Mouse (Mus musculus) heart, postnatal 0 days (tissue): ENCODE results near the gene Zbtb16.

Experiments used
- CTCF ChIP-seq: IDR thresholded peaks from 2 replicates; pipeline ENCODE4 v1.5.1; 2016; ENCODE audit warnings: antibody characterized with exemption, control low read depth, low read depth
- EP300 ChIP-seq: IDR thresholded peaks from 2 replicates; pipeline ENCODE4 v1.6.1; 2016; ENCODE audit warnings: antibody characterized with exemption, low read depth

DNA sequence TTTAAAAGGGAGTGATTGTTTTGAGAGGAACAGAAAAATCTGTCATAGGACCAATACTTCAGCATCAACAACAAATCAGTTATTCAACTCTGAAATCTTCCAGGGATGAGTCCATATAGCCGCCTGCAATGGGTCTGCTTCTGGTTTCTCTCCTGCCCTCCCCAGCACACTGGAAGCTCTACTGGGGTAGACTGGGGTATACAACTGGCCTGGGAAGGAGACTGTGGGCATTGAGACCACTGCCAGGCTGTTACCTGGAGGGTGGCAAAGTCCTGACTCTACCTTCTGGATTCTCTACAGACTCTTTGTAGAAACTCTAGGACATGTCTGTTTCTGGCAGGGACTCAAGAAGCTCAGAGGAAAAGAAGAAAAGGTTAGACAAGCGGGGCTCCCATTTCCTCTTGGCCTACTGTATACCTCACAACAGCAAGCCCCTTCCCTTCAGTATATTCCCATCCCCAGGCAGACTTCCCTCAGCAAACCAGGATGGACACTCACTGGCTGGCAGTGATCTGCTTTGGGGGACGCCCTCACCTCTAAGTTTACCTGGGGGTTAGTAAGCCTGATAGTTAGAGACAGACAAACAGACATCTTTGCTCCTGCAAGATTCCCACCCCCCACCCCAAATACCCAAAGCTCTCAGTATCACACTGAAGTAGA is 113.6 kb downstream of the Zbtb16 start:
- TF ChIP-seq CTCF: no peak
- TF ChIP-seq EP300: no peak
